Mouse (Mus musculus) layer of hippocampus, adult 6 months (tissue): ENCODE measurements around the gene Vmn1r17. TPM values are rescaled to one million over a fixed set of nuclear protein-coding genes. Genes with fewer than 3 reads are reported as not detected.

Experiments used
- long read RNA-seq, 2 experiments: library from polyadenylated mRNA; unstranded; transcript quantifications; one replicate each; pipeline ENCODE4 v2.0.0; 2019 to 2020
- polyA plus RNA-seq: library from polyadenylated mRNA; unstranded; fragments of <200 nt; fragmentation: Nextera tagmentation; gene quantifications from 2 replicates; pipeline ENCODE4 v1.2.3, GENCODE M21; 2021

The Vmn1r17 gene
- polyA plus RNA-seq = not detected in 2 replicates
- long read RNA-seq, experiment 1 = 0 reads
- long read RNA-seq, experiment 2 = 0 reads

DNA sequence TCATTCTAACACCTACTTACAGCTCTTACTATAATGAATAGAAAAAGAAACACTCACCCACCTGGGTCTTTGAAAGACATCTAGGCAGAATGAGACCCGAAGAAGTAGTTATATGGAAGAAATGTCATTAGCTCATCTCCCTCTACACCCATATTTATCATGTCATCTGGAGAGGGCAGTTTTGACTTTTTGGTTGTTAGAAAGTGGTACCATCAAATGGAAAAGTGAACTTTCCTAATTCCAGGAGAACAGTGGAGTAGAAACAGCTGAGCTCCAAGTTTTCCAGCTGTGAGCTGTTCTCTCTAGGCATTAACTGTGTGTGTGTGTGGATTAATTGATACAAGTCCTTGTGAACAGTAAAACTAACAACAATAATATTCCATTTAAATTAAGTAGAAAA, at the start of gene Vmn1r17:
Gene Vmn1r17, minus strand, starts transcription at position 101 of the 400 bp plus-strand sequence.

DNA sequence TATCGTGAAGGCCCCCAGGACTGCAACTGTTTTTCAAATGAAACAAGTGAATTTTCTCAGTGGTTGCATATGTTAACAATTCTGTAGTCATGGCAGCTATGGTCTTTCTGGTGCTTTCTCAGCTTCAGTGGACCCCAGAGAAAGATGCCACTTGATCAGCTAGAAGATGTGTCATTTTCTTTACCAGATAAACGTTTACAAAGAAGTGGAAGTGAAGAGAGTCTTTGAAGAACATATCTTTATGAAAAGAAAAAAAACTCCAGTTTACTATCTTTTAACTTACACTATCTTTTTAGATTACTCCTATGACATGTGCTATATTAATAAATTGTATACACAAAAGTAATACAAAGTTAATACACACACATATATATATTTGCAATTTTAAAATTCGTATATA, 40.0 kb upstream of the Vmn1r17 start, which contains the start of gene Vmn1r19:
Gene Vmn1r19, plus strand, starts transcription at position 301 of the 400 bp plus-strand sequence.

DNA sequence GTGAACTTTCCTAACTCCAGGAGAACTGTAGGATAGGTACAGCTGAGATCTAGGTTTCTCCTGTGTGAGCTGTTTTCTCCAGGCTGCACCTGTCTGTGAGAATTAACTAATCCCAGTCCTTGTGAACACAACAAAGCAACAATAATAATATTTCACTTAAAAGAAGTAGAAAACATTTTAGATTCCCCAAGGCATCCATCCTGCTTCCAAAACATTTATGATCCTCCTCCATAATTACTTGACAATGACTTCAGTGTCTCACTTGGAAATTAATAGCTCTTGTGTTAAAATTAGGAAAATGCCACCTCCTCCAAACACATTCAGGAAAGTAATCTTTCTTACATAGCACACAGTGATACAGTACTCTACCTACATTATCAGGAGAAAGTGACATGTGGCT, 32.2 kb upstream of the Vmn1r17 start, which contains the start of gene Vmn1r18:
Gene Vmn1r18, minus strand, starts transcription at position 101 of the 400 bp plus-strand sequence.

DNA sequence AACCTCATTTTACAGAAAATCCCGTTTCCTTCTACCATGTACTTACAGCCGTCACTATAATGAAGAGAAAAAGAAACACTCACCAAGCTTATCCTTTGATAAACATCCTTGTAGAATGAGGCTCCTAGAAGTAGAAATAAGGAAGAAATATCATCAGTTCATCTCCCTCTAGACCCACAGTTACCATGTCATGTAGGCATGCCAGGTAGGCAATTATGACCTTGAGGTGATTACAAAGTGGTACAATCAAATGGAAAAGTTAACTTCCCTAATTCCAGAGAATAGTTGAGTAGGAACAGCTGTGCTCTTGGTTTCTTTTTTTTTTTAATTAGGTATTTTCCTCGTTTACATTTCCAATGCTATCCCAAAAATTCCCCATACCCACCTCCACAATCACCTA, 34.1 kb downstream of the Vmn1r17 start, which contains the start of gene Vmn1r16:
Gene Vmn1r16, minus strand, starts transcription at position 101 of the 400 bp plus-strand sequence.

Other genes with a start within 250 kb of the Vmn1r17 start
- not detected in 2 replicates for gene Vmn1r11, start 230.3 kb downstream of the Vmn1r17 start, polyA plus RNA-seq
- not detected in 2 replicates for gene Vmn1r12, start 206.8 kb downstream of the Vmn1r17 start, polyA plus RNA-seq
- not detected in 2 replicates for gene Vmn1r13, start 160.4 kb downstream of the Vmn1r17 start, polyA plus RNA-seq
- not detected in 2 replicates for gene Vmn1r14, start 132.0 kb downstream of the Vmn1r17 start, polyA plus RNA-seq
- gene Vmn1r15, start 105.8 kb downstream of the Vmn1r17 start, polyA plus RNA-seq = not detected in 2 replicates
- not detected in 2 replicates for gene Vmn1r16, start 34.2 kb downstream of the Vmn1r17 start, polyA plus RNA-seq
- gene Vmn1r18, start 32.1 kb upstream of the Vmn1r17 start, polyA plus RNA-seq = not detected in 2 replicates
- gene Vmn1r19, start 40.1 kb upstream of the Vmn1r17 start, polyA plus RNA-seq = not detected in 2 replicates
- not detected in 2 replicates for gene Vmn1r20, start 65.2 kb upstream of the Vmn1r17 start, polyA plus RNA-seq
- 14.0 and 19.4 TPM in 2 replicates for gene Ppm1k, start 171.7 kb upstream of the Vmn1r17 start, polyA plus RNA-seq
- gene Herc6, start 217.3 kb upstream of the Vmn1r17 start, polyA plus RNA-seq = 1.3 and 1.7 TPM in 2 replicates